Mouse (Mus musculus): Measurements from ENCODE around the gene Lrit2. TPM values are rescaled to one million over a fixed set of nuclear protein-coding genes. Genes with fewer than 3 reads are reported as not detected.
A peak's percentile ranks its signal among the peaks of the same experiment; 100 is the strongest.

The Lrit2 gene
- not detected for total RNA-seq (2022)

- DNase-seq (ENCODE audit: low spot score in 2 of 2): no peak
Observed at GRCm38 (mm10) chr14:37067629-37068028, at the start of gene Lrit2. Gene Lrit2 (plus strand): TSS chr14:37067929.

- DNase-seq (ENCODE audit: low spot score in 2 of 2): no peak
Observed at GRCm38 (mm10) chr14:37027248-37027933, 40.3 kb upstream of the Lrit2 start.

DNA sequence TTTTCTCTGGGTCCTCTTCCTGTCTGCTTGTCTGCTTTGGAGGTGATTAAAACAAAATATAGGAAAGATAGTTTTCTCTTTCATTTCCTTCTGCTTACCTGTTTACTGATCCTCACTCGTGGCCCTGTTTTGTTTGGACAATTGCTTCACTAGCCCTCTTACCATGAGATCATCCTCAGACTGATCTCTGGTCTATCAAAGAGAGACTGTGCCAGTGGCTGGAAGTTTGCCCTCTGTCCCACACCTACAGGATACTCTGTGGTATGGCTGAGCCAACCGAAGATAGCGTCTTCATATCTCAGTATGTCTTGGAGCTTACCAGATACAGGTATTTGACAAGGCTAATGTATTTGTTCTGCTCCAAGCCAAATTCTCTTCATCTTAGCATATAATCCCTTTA lies 39.8 kb upstream of the Lrit2 start:
- no peak for DNase-seq (ENCODE audit: low spot score in 2 of 2)

DNA sequence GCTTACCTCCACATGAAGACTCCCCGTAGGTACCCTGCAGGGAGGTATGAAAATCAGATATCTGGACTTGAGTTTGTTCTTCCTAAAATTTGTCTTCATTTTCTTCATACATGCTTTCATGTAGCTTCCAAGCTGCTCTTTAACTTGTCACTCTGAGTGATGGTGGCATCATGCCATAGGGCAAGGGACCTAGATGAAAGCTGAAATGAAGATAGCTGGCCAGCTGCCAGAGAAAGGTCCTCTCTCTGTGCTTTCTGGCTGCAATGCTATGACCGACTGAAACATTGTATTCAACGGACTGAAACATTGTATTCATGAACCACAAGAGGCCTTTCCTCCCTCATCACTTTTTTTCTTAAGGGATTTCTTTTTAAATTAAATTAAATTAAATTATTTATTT lies 39.2 kb upstream of the Lrit2 start:
- DNase-seq (ENCODE audit: low spot score in 2 of 2): no peak

GRCm38 (mm10) chr14:37032481-37033104 lies 35.1 kb upstream of the Lrit2 start:
- no peak for DNase-seq (ENCODE audit: low spot score in 2 of 2)

- DNase-seq (ENCODE audit: low spot score in 2 of 2): peak; percentile 46 to 72
Observed at GRCm38 (mm10) chr14:37033241-37033640, 34.5 kb upstream of the Lrit2 start.

DNA sequence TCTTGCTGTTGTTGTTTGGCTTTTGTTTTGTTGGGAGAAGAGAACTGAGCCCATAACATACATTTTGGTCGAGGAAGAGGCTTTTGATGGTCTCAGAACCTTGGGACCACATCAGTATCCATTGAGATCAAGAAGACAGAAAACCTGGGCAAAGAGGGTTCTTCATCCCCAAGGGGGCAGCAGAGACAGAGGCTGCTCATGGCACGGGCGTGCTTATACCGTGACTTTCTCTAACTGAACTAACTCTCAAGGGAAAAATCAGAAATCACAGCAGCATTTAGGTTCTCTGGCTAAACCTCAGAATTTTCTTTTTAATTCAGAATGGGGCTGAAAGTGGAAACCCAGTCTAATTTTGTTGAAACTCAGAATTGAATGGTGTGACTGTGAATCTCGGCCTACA lies 33.3 kb upstream of the Lrit2 start:
- no peak for DNase-seq (ENCODE audit: low spot score in 2 of 2)

DNA sequence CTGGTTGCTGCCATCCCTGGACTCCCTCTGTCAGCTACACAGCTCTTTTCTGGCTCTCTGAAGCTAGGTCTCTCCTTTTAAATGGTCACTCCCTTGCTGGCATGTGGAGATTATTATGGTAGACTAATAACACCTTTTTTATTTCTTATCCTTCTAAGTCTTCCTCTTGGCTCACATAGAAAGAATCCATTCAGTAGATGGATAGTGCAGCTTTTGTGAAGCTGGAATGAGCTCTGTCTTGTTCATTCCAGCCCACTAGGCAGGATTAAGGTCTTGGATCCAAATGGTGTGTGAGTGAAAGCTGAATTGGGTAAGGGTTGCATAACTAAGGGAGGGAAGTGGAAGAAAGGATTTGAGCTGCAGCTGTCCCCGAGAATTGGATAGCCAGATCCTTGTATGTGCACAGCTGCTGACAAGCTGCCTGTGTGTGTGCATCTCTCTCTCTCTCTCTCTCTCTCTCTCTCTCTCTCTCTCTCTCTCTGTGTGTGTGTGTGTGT lies 18.8 kb upstream of the Lrit2 start, which contains the start of gene Rgr:
Rgr (minus strand) TSS at position 51 of the 497 bp plus-strand sequence.
- DNase-seq (ENCODE audit: low spot score in 2 of 2): no peak

DNA sequence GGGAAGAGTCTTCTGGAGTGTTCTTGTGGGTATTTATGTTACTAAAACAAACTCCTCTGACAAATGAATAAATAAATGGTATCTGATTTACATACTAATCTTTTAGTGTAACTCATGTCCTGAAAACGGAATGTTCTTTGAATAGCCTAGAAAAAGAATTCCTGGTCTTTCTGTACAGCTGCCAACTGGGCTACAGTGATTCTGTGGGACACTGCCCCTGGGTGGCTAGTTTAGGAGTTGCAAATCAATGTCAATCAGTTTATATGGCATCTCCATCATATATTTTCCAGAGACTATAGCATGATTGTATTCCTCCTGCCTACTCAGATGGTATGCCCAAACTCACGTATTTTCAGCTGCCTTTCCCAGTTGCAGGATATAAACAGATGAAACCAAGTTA lies 2.9 kb upstream of the Lrit2 start:
- no peak for DNase-seq (ENCODE audit: low spot score in 2 of 2)

DNA sequence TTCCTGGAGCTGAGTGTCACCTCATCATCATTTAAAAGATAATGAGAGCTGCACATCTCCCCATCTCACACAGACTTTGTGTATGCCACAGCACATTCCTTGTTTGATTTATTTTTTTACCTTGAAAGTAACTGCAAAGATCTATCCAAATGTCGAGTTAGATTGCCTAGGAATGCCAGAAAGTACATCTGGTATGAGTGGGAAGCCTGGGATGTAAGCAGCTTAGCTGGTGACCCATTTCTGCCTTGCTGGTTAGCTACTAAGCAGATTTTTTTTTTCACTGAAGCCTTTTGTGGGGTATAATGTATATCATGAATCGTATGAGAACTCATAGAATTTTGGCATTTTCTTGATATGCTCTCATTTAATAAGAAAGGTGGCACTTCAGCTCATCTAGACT lies 1.1 kb upstream of the Lrit2 start:
- peak in 1 of 2 experiments; percentile 32 for DNase-seq (ENCODE audit: low spot score in 2 of 2)

GRCm38 (mm10) chr14:37068516-37068915 lies 787 bp downstream of the Lrit2 start:
- no peak for DNase-seq (ENCODE audit: low spot score in 2 of 2)

GRCm38 (mm10) chr14:37080724-37081123 lies 13.0 kb downstream of the Lrit2 start:
- no peak for DNase-seq (ENCODE audit: low spot score in 2 of 2)

GRCm38 (mm10) chr14:37083755-37084154 lies 16.0 kb downstream of the Lrit2 start:
- DNase-seq (ENCODE audit: low spot score in 2 of 2): no peak

- DNase-seq (ENCODE audit: low spot score in 2 of 2): no peak
Observed at GRCm38 (mm10) chr14:37094436-37094835, 26.7 kb downstream of the Lrit2 start.

- DNase-seq (ENCODE audit: low spot score in 2 of 2): no peak
Observed at GRCm38 (mm10) chr14:37095556-37095955, 27.8 kb downstream of the Lrit2 start.

GRCm38 (mm10) chr14:37097956-37098530 lies 30.3 kb downstream of the Lrit2 start, which contains the start of gene Cdhr1:
Gene Cdhr1 (minus strand): TSS chr14:37098347.
- DNase-seq (ENCODE audit: low spot score in 2 of 2): peak in 1 of 2 experiments; percentile 13

DNA sequence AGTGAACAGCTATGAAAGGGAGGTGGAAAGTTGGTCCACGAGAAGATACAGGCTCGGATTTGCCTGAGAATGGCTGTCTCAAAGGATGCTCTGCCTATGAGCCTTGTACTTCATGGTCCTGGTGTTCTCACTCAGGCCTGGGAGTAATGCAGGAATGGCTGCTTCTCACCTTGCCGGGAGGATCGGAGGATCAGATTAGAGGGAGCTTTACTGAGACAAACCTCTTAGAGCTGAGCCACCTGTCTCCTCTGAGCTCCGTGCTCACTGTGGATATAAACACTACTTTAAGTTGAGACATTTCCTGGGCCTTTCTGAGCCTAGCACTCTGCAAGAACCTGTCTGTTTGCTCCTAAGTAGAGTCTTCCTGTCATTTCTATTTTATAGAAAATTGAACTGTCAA lies 33.8 kb downstream of the Lrit2 start:
- no peak for DNase-seq (ENCODE audit: low spot score in 2 of 2)

- DNase-seq (ENCODE audit: low spot score in 2 of 2): no peak
Observed at GRCm38 (mm10) chr14:37102484-37102883, 34.8 kb downstream of the Lrit2 start.

DNA sequence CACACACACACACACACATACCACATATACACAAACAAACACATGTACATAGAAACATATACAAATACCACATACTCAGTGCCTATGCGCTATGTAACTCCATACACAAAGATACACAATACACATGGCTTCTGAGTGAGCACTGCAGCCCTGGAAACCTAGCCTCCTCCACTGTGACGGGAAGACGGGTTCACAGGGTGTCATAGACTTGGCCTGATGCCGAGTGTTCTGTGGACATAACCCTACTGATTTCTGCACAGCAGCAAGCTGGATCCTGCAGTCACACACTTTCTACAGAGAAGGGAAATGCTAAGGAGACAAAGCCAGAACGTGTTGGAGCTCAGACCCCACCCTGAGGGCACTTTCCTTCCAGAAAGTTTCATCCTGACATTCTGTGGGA lies 37.0 kb downstream of the Lrit2 start:
- no peak for DNase-seq (ENCODE audit: low spot score in 2 of 2)

DNA sequence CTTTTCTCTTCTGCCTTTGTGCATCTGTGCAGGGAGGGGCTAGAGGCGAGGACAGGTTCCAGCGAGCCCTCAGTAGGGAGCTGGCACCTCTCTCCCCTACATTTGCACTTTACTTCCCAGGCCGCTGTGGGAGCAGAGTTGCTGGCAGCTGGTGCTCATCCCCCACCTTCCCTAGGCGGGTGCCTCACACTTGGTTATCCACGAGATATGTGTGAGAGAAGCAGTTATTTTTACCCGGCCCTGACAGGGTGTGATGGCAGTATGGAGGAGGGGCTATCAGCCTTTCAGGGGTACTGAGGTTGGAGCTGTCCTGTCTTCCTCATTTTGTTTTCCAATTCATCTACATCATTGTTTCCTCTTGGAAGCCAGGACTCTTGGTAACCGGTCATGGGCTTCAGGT lies 38.1 kb downstream of the Lrit2 start:
- DNase-seq (ENCODE audit: low spot score in 2 of 2): peak in 1 of 2 experiments; percentile 37

- DNase-seq (ENCODE audit: low spot score in 2 of 2): no peak
Observed at GRCm38 (mm10) chr14:37109460-37109859, 41.7 kb downstream of the Lrit2 start.

GRCm38 (mm10) chr14:37109975-37110374 lies 42.2 kb downstream of the Lrit2 start:
- no peak for DNase-seq (ENCODE audit: low spot score in 2 of 2)

All from left cerebral cortex, adult 8-10 months (tissue).